Mouse (Mus musculus) mesoderm, embryonic 11.5 days (tissue): ENCODE measurements around the gene Gmds.

Experiments
- DNase-seq: peaks from one replicate; pipeline ENCODE4 v3.0.0-alpha.2; 2012; ENCODE audit warnings: low read depth, low spot score

The Gmds gene

GRCm38 (mm10) chr13:32267184-32267775 is 71.3 kb downstream of the Gmds start:
- no peak for DNase-seq

GRCm38 (mm10) chr13:32266721-32267120 is 71.8 kb downstream of the Gmds start:
- no peak for DNase-seq

DNA sequence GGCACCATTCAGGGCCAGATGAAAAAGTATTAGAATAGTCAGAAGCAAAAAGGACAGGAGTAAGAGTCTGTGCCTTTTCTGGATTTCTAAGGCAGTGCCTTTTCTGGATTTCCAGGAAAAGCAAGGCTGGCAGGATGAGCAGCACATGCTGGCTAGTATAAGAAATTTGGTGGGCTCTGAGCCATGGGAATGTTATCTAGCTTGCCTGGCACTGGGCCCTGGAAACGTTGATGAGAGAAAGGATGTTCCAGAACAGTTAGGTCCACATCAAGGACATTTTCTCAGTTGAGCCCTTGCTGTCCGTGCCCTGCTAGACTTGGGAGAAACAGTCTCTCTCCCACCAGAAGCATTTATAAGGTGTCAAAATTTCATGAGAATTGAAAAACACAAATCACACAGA is 82.4 kb downstream of the Gmds start:
- DNase-seq: no peak

GRCm38 (mm10) chr13:32252276-32252675 is 86.3 kb downstream of the Gmds start:
- no peak for DNase-seq

- no peak for DNase-seq
Measured at GRCm38 (mm10) chr13:32242200-32242599, 96.3 kb downstream of the Gmds start.

GRCm38 (mm10) chr13:32236269-32236678 is 102.3 kb downstream of the Gmds start:
- DNase-seq: peak; percentile 44

DNA sequence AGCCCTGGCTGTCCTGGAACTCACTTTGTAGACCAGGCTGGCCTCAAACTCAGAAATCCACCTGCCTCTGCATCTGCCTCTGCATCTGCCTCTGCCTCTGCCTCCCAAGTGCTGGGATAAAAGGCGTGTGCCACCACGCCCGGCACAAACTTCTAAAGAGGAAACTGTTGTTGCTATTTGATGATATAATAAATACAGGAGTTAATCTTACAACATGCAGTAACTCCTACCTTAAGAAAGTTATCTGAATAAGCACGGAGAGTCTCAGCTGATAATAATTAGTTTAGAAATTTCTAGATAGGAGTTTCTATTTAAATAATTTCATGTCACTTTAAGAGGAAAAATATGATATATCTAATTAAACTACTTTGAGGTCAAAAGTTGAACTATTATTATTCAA is 103.5 kb downstream of the Gmds start:
- no peak for DNase-seq

- DNase-seq: no peak
Measured at GRCm38 (mm10) chr13:32234019-32234418, 104.5 kb downstream of the Gmds start.

DNA sequence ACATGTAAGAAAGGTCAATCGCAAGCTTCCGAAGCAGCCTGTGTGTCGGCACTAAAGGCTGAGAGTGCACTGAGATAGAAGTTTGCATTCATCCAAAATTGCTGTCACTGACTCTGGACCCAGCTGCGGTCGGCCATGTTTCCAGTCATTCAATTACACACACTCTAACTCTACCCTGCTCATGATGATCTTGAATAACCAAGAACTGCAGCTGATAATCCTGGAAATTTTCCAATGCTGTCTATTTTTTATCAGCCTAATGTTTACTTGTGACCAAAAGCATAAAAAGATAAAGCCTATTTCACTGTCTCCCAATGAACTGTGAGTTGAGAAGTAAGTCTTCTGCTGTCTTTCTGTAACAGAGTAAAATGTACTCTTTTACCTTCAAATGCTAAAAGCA is 106.1 kb downstream of the Gmds start:
- no peak for DNase-seq

- no peak for DNase-seq
Measured at GRCm38 (mm10) chr13:32231956-32232355, 106.6 kb downstream of the Gmds start.

- DNase-seq: no peak
Measured at GRCm38 (mm10) chr13:32227874-32228562, 110.5 kb downstream of the Gmds start.

GRCm38 (mm10) chr13:32217647-32218046 is 120.9 kb downstream of the Gmds start:
- DNase-seq: no peak

DNA sequence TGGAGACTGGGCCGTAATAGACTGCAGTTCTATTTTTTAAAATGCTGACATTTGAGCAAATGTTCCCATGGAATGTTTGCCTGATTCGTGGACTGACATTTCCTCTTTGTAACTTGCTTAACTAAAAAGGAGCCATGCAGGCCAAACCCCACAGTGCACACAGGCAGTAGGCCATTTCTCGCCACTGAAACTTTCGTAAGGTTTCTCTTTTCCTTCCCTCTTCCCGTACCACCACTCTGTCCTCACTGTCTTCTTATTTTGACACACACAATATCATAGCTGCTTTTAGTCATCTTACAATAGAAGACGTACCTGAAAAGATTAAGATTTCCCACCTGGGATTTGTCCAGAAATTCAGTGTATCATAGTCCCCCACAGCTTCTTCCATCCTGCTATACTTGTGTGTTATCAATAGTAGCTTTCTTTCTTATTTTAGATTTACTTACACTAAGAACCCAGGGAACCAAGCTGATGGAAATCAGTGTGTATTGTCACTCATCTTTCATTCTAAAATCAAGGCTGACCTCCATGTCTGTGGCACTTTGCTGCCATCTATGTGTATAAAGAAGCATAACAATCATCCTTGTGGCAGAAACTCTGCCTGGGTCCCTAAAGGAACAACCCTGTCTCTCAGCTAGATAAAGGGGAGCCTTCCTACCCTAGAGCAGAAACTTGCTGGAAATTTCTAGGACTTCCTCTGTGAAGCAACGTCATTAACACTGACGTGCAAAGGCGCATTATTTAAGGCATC is 124.7 kb downstream of the Gmds start:
- peak; percentile 73 for DNase-seq

- no peak for DNase-seq
Measured at GRCm38 (mm10) chr13:32212125-32212524, 126.4 kb downstream of the Gmds start.

DNA sequence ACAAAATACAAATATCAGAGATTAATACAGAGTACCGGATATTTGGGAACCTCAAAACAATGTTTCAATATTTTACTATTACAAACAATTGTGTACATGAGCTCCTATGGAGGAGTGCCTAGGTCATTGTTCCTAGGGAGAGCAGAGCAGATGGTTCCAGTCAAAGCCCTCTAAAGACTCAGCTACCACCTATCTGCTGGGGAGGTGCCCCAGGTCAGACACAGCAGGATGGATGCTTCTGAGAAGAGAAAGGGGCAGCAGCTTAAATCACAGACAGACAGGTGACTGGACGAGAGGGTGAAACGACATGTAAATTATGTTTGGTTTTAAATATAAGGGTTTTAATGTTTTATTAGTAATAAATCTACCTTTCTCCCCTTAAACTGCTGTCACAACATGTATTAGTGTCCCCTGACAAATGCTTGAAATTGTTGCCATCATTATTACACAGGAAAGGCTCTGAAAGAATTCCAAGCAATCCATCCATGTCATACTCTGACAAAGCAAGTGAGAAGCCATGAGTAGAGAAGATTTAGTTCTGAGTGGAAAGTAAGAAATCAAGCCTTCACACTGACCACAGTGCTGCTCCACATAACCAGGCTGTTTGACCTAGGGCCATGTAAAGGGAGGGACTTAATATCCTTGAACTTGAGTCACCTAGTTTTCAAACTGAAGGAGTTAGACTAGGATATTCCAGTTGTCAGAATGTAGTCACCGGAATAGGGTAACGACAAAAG is 131.2 kb downstream of the Gmds start:
- peak; percentile 55 for DNase-seq

GRCm38 (mm10) chr13:32179906-32180305 is 158.6 kb downstream of the Gmds start:
- DNase-seq: peak; percentile 66

- no peak for DNase-seq
Measured at GRCm38 (mm10) chr13:32178682-32179081, 159.9 kb downstream of the Gmds start.

DNA sequence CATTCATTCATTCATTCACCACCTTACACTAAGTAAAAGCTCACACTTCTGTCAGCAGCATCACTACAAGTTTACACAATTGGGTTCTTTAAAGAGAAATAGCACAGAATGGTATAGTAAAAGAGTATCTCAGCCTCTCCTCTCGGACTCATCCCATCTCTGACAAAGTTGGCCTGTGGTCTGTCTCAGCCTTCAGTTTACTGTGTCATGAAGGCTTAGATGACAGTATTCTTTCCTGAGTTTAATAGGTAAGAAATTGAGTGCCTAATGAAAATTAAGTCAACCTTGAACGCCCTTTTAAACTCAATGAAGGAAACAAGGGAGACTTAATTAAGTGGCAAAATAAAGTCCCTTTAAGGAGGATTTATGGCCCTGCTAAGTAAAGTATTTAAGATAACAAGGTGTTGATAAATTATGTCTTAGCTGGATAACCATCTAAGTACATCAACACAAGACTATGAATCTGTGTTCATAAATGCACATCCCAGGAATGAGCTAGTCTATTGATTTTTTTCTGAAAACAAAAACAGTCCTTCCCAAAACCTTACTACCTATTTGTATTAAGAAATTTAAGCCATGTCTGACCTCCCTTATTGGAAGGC is 160.6 kb downstream of the Gmds start:
- DNase-seq: no peak

DNA sequence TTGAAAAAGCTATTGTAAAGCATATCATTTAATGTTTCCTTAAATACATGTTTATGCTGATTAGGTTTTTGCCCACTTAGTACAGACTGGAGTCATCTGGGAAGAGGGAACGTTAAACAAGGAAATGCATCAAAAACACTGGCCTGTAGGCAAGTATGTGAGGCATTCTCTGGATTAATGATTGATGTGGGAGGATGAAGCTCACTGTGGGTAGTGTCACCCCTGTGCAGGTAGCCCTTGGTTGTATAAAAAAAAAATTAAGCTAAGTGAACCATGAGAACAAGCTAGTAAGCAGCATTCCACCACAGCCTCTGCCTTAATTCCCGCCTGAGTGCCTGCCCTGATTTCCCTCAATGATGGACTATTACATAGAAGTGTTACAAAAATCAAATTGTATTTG is 163.5 kb downstream of the Gmds start:
- no peak for DNase-seq

DNA sequence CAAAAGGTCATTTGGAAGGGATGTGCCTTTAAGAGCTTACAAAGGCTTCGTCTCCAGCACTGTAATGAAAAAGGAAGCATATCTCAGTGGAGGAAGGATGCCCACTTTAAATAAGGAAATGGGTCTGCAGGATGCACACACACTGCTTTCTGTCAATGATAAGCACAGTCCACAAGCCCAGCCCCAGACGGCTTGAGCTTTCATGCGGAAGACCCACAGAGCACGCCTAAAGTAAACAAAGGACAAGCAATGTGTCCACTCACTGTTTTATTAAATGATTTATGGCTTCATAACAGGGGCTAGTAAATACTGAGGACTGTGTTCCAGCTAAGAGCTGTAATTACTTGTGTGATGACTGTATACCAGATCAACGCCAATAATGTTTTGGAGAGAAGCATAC is 169.4 kb downstream of the Gmds start:
- peak; percentile 65 for DNase-seq

DNA sequence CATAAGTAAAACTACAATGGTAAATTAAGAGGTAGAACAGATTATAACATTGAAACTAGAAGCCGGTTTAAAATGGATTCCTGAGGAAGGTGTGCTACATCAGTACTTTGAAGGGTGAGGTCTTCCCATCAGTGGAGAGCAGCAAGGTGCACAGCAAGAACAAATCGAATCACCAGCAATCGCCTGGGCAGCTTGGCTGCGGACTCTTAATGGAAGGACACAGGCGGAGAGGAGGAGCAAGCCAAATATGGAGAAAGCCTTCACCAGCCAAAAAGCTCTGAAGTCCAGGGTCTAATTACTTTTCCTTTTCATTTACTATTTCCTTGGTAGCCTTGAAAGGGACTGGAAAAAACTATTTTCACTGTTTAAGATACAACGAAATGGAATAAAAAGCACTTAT is 170.7 kb downstream of the Gmds start:
- DNase-seq: no peak

DNA sequence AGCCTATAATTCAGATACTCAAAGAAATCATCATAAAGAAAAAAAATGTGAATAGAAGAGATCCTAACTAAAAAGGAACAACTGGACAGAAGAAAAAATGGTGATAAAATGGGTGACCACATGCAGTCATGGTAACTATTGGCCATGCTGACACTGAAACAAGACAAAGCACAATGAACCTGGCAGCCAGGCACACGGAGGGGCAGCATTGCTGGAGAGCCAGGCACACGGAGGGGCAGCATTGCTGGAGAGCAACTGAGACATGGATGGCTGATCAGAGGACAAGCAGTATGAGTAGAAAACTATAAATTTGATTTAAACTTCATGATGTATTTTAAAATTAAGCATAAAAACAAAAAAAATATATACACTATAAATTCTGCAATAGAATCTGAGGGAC is 173.0 kb downstream of the Gmds start:
- DNase-seq: no peak
